Mouse (Mus musculus) cerebellum, adult 2 months (tissue): ENCODE results near the gene Sp2. TPM values are rescaled to one million over a fixed set of nuclear protein-coding genes. Genes with fewer than 3 reads are reported as not detected.

Experiments used
- DNase-seq, 2 experiments: peaks; one replicate each; pipeline ENCODE4 v3.0.0; 2021
- H3K27ac ChIP-seq: fragments of 200-500 bp; 2 replicates; pipeline ENCODE4 v1.5.1; 2012; ENCODE audit warnings: low read length, control low read depth, inconsistent platforms; ENCODE audit not compliant: insufficient read depth
- H3K27me3 ChIP-seq: fragments of 200-500 bp; 2 replicates; pipeline ENCODE4 v1.6.1; 2012; ENCODE audit warnings: inconsistent platforms, mild to moderate bottlenecking, low read length, moderate library complexity; ENCODE audit not compliant: control insufficient read depth, insufficient read depth
- H3K4me1 ChIP-seq: fragments of 200-500 bp; 2 replicates; pipeline ENCODE4 v1.6.1; 2011; ENCODE audit warnings: low read length; ENCODE audit not compliant: control insufficient read depth, insufficient read depth
- H3K4me3 ChIP-seq: fragments of 200-500 bp; replicated peaks from 2 replicates; pipeline ENCODE3; 2011; ENCODE audit warnings: mild to moderate bottlenecking, low read depth, low read length, control low read depth; ENCODE audit not compliant: insufficient read depth
- CTCF ChIP-seq: fragments of 200-500 bp; IDR thresholded peaks from 2 replicates; pipeline ENCODE4 v1.5.1; 2011; ENCODE audit warnings: low read depth, mild to moderate bottlenecking, control low read depth, low read length, moderate library complexity, borderline replicate concordance; ENCODE audit not compliant: insufficient read depth
- POLR2A ChIP-seq: fragments of 200-500 bp; IDR thresholded peaks from 2 replicates; pipeline ENCODE4 v1.6.1; 2011; ENCODE audit warnings: low read length, control low read depth, borderline replicate concordance; ENCODE audit not compliant: insufficient read depth
- WGBS: fragments of 180-500 bp; shearing (Covaris S2); methylation state at CpG from one replicate; pipeline ENCODE4 v1.1.7; 2018; 5-methylcytosine and 5-hydroxymethylcytosine counted together
- polyA plus RNA-seq: library from polyadenylated mRNA; depleted of rRNA; stranded (reverse); fragments of >200 nt; gene quantifications from 2 replicates; pipeline ENCODE4 v1.2.3, GENCODE M21; 2012

Sp2 gene
- polyA plus RNA-seq, 1 experiment, result 15.4 TPM

- peak overlapping the region; percentile 81 for H3K27ac ChIP-seq
- DNase-seq, result peak; percentile 73 to 84
- 0 out of 2 replicates have a peak, but pooled peaks have one; percentile 21 for TF ChIP-seq POLR2A
- TF ChIP-seq CTCF, result no peak
- peak overlapping the region; percentile 16 for H3K4me3 ChIP-seq
- H3K4me1 ChIP-seq, result peaks cover 56% of the 10 kb centered on the region
- H3K27me3 ChIP-seq, result no peaks in the 10 kb centered on the region
- WGBS, result 11% methylated on average over 5 of the region's 5 CpGs
Measured at GRCm38 (mm10) chr11:96973426-96973964, 9.3 kb downstream of the Sp2 start.

- peak overlapping the region; percentile 81; the same call in 1 of the 2 replicates for H3K27ac ChIP-seq
- H3K4me1 ChIP-seq, result peaks cover 58% of the 10 kb centered on the region
- no peak for DNase-seq
- no peaks in the 10 kb centered on the region for H3K27me3 ChIP-seq
- TF ChIP-seq POLR2A, result no peak
- no peak for TF ChIP-seq CTCF
- WGBS, result 51% methylated on average over 5 of the region's 5 CpGs
- H3K4me3 ChIP-seq, result no peak overlapping the region
Measured at GRCm38 (mm10) chr11:96972906-96973305, 9.9 kb downstream of the Sp2 start.

GRCm38 (mm10) chr11:96970341-96970740 lies 12.4 kb downstream of the Sp2 start:
- Histone ChIP-seq H3K4me1 (peaks cover 51% of the 10 kb centered on the region), H3K27ac (peak overlapping the region; percentile 97), H3K4me3 (no peak overlapping the region), H3K27me3 (no peaks in the 10 kb centered on the region)
- WGBS, result 70% methylated on average over 3 of the region's 3 CpGs
- DNase-seq, result no peak
- TF ChIP-seq POLR2A (no peak), CTCF (no peak)

- WGBS, result 0% methylated on average over 1 of the region's 1 CpGs
- Histone ChIP-seq H3K4me1 (peaks cover 51% of the 10 kb centered on the region), H3K27ac (peak overlapping the region; percentile 97), H3K4me3 (no peak overlapping the region), H3K27me3 (no peaks in the 10 kb centered on the region)
- TF ChIP-seq POLR2A (no peak), CTCF (no peak)
- peak; percentile 81 to 90 for DNase-seq
Measured at GRCm38 (mm10) chr11:96969746-96970145, 13.0 kb downstream of the Sp2 start.

GRCm38 (mm10) chr11:96969280-96969722 lies 13.5 kb downstream of the Sp2 start:
- Histone ChIP-seq H3K4me1 (peaks cover 50% of the 10 kb centered on the region), H3K27me3 (no peaks in the 10 kb centered on the region), H3K27ac (peak overlapping the region; percentile 97), H3K4me3 (peak overlapping the region; percentile 45)
- 18% methylated on average over 5 of the region's 5 CpGs for WGBS
- DNase-seq, result no peak
- TF ChIP-seq CTCF, result no peak
- no peak for TF ChIP-seq POLR2A

- H3K4me3 ChIP-seq, result no peak overlapping the region
- H3K4me1 ChIP-seq, result peaks cover 42% of the 10 kb centered on the region
- peak in 1 of 2 experiments; percentile 35 for DNase-seq
- H3K27ac ChIP-seq, result peak overlapping the region; percentile 97
- WGBS, result 60% methylated on average over 6 of the region's 6 CpGs
- TF ChIP-seq CTCF (no peak), POLR2A (no peak)
- H3K27me3 ChIP-seq, result no peaks in the 10 kb centered on the region
Measured at GRCm38 (mm10) chr11:96968476-96968875, 14.3 kb downstream of the Sp2 start.

GRCm38 (mm10) chr11:96967544-96968269 lies 15.1 kb downstream of the Sp2 start:
- no peak overlapping the region for H3K4me3 ChIP-seq
- no peak for DNase-seq
- H3K27me3 ChIP-seq, result no peaks in the 10 kb centered on the region
- TF ChIP-seq CTCF (no peak), POLR2A (no peak)
- 84% methylated on average over 11 of the region's 11 CpGs for WGBS
- H3K27ac ChIP-seq, result peak overlapping the region; percentile 97; the same call in 1 of the 2 replicates
- peaks cover 37% of the 10 kb centered on the region for H3K4me1 ChIP-seq

GRCm38 (mm10) chr11:96966914-96967543 lies 15.7 kb downstream of the Sp2 start:
- DNase-seq, result no peak
- Histone ChIP-seq H3K27me3 (no peaks in the 10 kb centered on the region), H3K4me1 (peaks cover 31% of the 10 kb centered on the region), H3K27ac (no peak overlapping the region), H3K4me3 (no peak overlapping the region)
- 86% methylated on average over 13 of the region's 13 CpGs for WGBS
- no peak for TF ChIP-seq POLR2A
- no peak for TF ChIP-seq CTCF
